Mouse (Mus musculus) central nervous system, embryonic 18 days (tissue): ENCODE data around the gene Myom1. TPM values are rescaled to one million over a fixed set of nuclear protein-coding genes. Genes with fewer than 3 reads are reported as not detected.

Experiments used
- polyA plus RNA-seq: library from polyadenylated mRNA; depleted of rRNA; stranded (reverse); fragments of >200 nt; gene quantifications from 2 replicates; pipeline ENCODE4 v1.2.3, GENCODE M21; 2012; rRNA removed

The Myom1 gene
- 1.6 and 4.8 TPM in 2 replicates for polyA plus RNA-seq

GRCm38 (mm10) chr17:71002081-71002743 lies at the start of gene Myom1:
Myom1 (plus strand) TSS chr17:71002633.

GRCm38 (mm10) chr17:71002744-71003094 lies 286 bp downstream of the Myom1 start, which contains the start of gene Myl12a:
Myl12a (minus strand) TSS chr17:71002878.

Other genes starting within 250 kb of the Myom1 start
- gene Tgif1, start 149.1 kb upstream of the Myom1 start, polyA plus RNA-seq = 5.0 and 6.2 TPM in 2 replicates
- gene Myl12a, start 245 bp downstream of the Myom1 start, polyA plus RNA-seq = 61.2 and 62.2 TPM in 2 replicates
- gene Lpin2, start 179.9 kb downstream of the Myom1 start, polyA plus RNA-seq = 30.6 and 31.1 TPM in 2 replicates